Mouse (Mus musculus): ENCODE measurements around the gene Gpcpd1.

GRCm38 (mm10) chr2:132570869-132571268 lies 16.7 kb downstream of the Gpcpd1 start:
- no peak for TF ChIP-seq CTCF (IDR thresholded peaks at IDR 0.05; ENCODE audit: borderline replicate concordance, extremely low read depth, insufficient read depth, insufficient read length)
- no peak for TF ChIP-seq POLR2A (IDR thresholded peaks at IDR 0.05; ENCODE audit: borderline replicate concordance, extremely low read depth, insufficient read depth, insufficient read length, poor library complexity, severe bottlenecking)
